Mouse (Mus musculus) MEL (cell line): ENCODE results near the gene Macrod2. TPM values are rescaled to one million over a fixed set of nuclear protein-coding genes. Genes with fewer than 3 reads are reported as not detected.

Experiments
- DNase-seq: peaks from one replicate; pipeline ENCODE4 v3.0.0; 2011; ENCODE audit warnings: low read depth, low spot score
- H3K27ac ChIP-seq: 2 replicates; pipeline ENCODE4 v1.5.1; 2012; ENCODE audit warnings: low read depth, mild to moderate bottlenecking, control low read depth, low read length, moderate library complexity; ENCODE audit not compliant: control insufficient read depth
- H3K27me3 ChIP-seq, 2 experiments: fragments of 150-350 bp in 1 of 2; sonication (generic) in 1 of 2; 2 replicates each; pipeline ENCODE4 v1.6.1; 2012; ENCODE audit warnings: low read length in 2 of 2, mild to moderate bottlenecking in 2 of 2, improper control_type of control experiment in 1 of 2, moderate library complexity in 1 of 2; ENCODE audit not compliant: insufficient read depth in 2 of 2, control insufficient read depth in 1 of 2
- H3K36me3 ChIP-seq, 2 experiments: 2 replicates each; pipeline ENCODE4 v1.6.1; 2012 to 2014; ENCODE audit warnings: low read length in 2 of 2, improper control_type of control experiment in 1 of 2, inconsistent platforms in 1 of 2, mild to moderate bottlenecking in 1 of 2; ENCODE audit not compliant: insufficient read depth in 2 of 2, control insufficient read depth in 1 of 2
- H3K4me1 ChIP-seq, 2 experiments: fragments of 150-350 bp in 1 of 2; sonication (generic) in 1 of 2; 2 replicates each; pipeline ENCODE4 v1.6.1; 2012; ENCODE audit warnings: low read length in 2 of 2, improper control_type of control experiment in 1 of 2, mild to moderate bottlenecking in 1 of 2; ENCODE audit not compliant: insufficient read depth in 2 of 2, control insufficient read depth in 1 of 2
- H3K4me3 ChIP-seq, 2 experiments: fragments of 150-350 bp in 1 of 2; sonication (generic) in 1 of 2; 2 replicates each; pipeline ENCODE4 v1.5.1; 2012; ENCODE audit warnings: low read depth in 2 of 2, low read length in 2 of 2, mild to moderate bottlenecking in 2 of 2, moderate library complexity in 2 of 2, control low read depth in 1 of 2, improper control_type of control experiment in 1 of 2; ENCODE audit not compliant: control insufficient read depth in 1 of 2, insufficient read depth in 1 of 2
- H3K79me2 ChIP-seq: 2 replicates; pipeline ENCODE4 v1.6.1; 2012; ENCODE audit warnings: mild to moderate bottlenecking, low read length, moderate library complexity; ENCODE audit not compliant: control insufficient read depth, poor library complexity, insufficient read depth
- H3K9ac ChIP-seq: 2 replicates; pipeline ENCODE4 v1.6.1; 2012; ENCODE audit warnings: low read depth, mild to moderate bottlenecking, control low read depth, low read length, moderate library complexity; ENCODE audit not compliant: control insufficient read depth, poor library complexity, severe bottlenecking
- H3K9me3 ChIP-seq: fragments of 150-350 bp; sonication (generic); replicated peaks from 2 replicates; pipeline ENCODE4 v1.6.1; 2012; ENCODE audit warnings: mild to moderate bottlenecking, low read length, improper control_type of control experiment, moderate library complexity; ENCODE audit not compliant: insufficient read depth
- BHLHE40 ChIP-seq: IDR thresholded peaks from 2 replicates; pipeline ENCODE4 v1.6.1; 2012; ENCODE audit warnings: low read depth, mild to moderate bottlenecking, inconsistent platforms, low read length, improper control_type of control experiment, borderline replicate concordance
- CHD2 ChIP-seq: IDR thresholded peaks from 2 replicates; pipeline ENCODE4 v1.6.1; 2011; ENCODE audit warnings: low read length, improper control_type of control experiment
- CTCF ChIP-seq, 3 experiments: IDR thresholded peaks in 2 of 3; conservative IDR thresholded peaks in 1 of 3; 2 replicates each; pipeline ENCODE4 v1.5.1; 2011 to 2012; ENCODE audit warnings: low read length in 3 of 3, low read depth in 2 of 3, mild to moderate bottlenecking in 2 of 3, improper control_type of control experiment in 1 of 3, inconsistent platforms in 1 of 3, mixed read lengths in 1 of 3, moderate library complexity in 1 of 3; ENCODE audit not compliant: control insufficient read depth in 1 of 3, insufficient read depth in 1 of 3, poor library complexity in 1 of 3, severe bottlenecking in 1 of 3
- ELF1 ChIP-seq: IDR thresholded peaks from 2 replicates; pipeline ENCODE4 v1.6.1; 2014; ENCODE audit warnings: low read depth, mild to moderate bottlenecking, inconsistent platforms, low read length, improper control_type of control experiment, moderate library complexity
- ETS1 ChIP-seq: IDR thresholded peaks from 2 replicates; pipeline ENCODE4 v1.6.1; 2012; ENCODE audit warnings: low read depth, mild to moderate bottlenecking, inconsistent platforms, low read length, improper control_type of control experiment, moderate library complexity
- MAX ChIP-seq: IDR thresholded peaks from 2 replicates; pipeline ENCODE4 v1.6.1; 2011; ENCODE audit warnings: low read length, improper control_type of control experiment
- MYC ChIP-seq: IDR thresholded peaks from 2 replicates; pipeline ENCODE4 v1.6.1; 2011; ENCODE audit warnings: low read depth, mild to moderate bottlenecking, low read length, improper control_type of control experiment, moderate library complexity
- NELFE ChIP-seq: IDR thresholded peaks from 2 replicates; pipeline ENCODE4 v1.6.1; 2011; ENCODE audit warnings: low read depth, low read length, improper control_type of control experiment
- POLR2A ChIP-seq, 2 experiments: IDR thresholded peaks; 2 replicates each; pipeline ENCODE4 v1.6.1; 2011 to 2012; ENCODE audit warnings: low read length in 2 of 2, mild to moderate bottlenecking in 2 of 2, control low read depth in 1 of 2, improper control_type of control experiment in 1 of 2, low read depth in 1 of 2, moderate library complexity in 1 of 2; ENCODE audit not compliant: control insufficient read depth in 1 of 2, insufficient read depth in 1 of 2, poor library complexity in 1 of 2
- RAD21 ChIP-seq: IDR thresholded peaks from 2 replicates; pipeline ENCODE4 v1.6.1; 2011; ENCODE audit warnings: mild to moderate bottlenecking, low read depth, low read length, improper control_type of control experiment
- SIN3A ChIP-seq: IDR thresholded peaks from 2 replicates; pipeline ENCODE4 v1.6.1; 2012; ENCODE audit warnings: low read length, improper control_type of control experiment, inconsistent platforms
- SMC3 ChIP-seq: IDR thresholded peaks from 2 replicates; pipeline ENCODE4 v1.6.1; 2011; ENCODE audit warnings: low read depth, low read length, improper control_type of control experiment
- TAL1 ChIP-seq: IDR thresholded peaks from 2 replicates; pipeline ENCODE4 v1.6.1; 2012; ENCODE audit warnings: mild to moderate bottlenecking, inconsistent platforms, low read length, moderate library complexity, mixed read lengths
- UBTF ChIP-seq: IDR thresholded peaks from 2 replicates; pipeline ENCODE4 v1.6.1; 2012; ENCODE audit warnings: low read depth, mild to moderate bottlenecking, inconsistent platforms, low read length, improper control_type of control experiment, moderate library complexity, borderline replicate concordance; ENCODE audit not compliant: insufficient read depth
- USF1 ChIP-seq: IDR thresholded peaks from 2 replicates; pipeline ENCODE4 v1.6.1; 2014; ENCODE audit warnings: low read depth, mild to moderate bottlenecking, inconsistent platforms, low read length, improper control_type of control experiment, moderate library complexity
- ZC3H11A ChIP-seq: IDR thresholded peaks from 2 replicates; pipeline ENCODE4 v1.6.1; 2012; ENCODE audit warnings: low read depth, mild to moderate bottlenecking, inconsistent platforms, low read length, improper control_type of control experiment
- ZNF384 ChIP-seq: IDR thresholded peaks from 2 replicates; pipeline ENCODE4 v1.6.1; 2012; ENCODE audit warnings: low read depth, mild to moderate bottlenecking, inconsistent platforms, low read length, improper control_type of control experiment
- polyA plus RNA-seq, 2 experiments: library from polyadenylated mRNA; stranded (reverse) in 1 of 2; unstranded in 1 of 2; fragments of >175 nt in 1 of 2; fragments of >200 nt in 1 of 2; gene quantifications; 2 replicates each; pipeline versions ENCODE4 v1.2.1 to v1.2.4; 2012; ENCODE audit warnings: low replicate concordance in 2 of 2, low read depth in 1 of 2; ENCODE audit not compliant: insufficient read length in 2 of 2, insufficient read depth in 1 of 2, missing spikeins in 1 of 2
- total RNA-seq: library from RNA; depleted of rRNA; stranded (reverse); fragments of 300-350 nt; gene quantifications from 2 replicates; pipeline ENCODE4 v1.2.3, GENCODE M21; 2012

Macrod2 gene
- total and polyA plus RNA-seq, 3 experiments, result not detected

- Histone ChIP-seq H3K27me3 (no peaks in the 10 kb centered on the region), H3K36me3 (no peaks in the 10 kb centered on the region), H3K27ac (no peak overlapping the region), H3K4me3 (no peak overlapping the region), H3K4me1 (no peaks in the 10 kb centered on the region), H3K79me2 (no peaks in the 10 kb centered on the region), H3K9me3 (no peaks in the 10 kb centered on the region), H3K9ac (no peak overlapping the region)
- DNase-seq, result no peak
- TF ChIP-seq CTCF (IDR thresholded peaks at IDR 0.05 in 2 of 3, conservative IDR thresholded peaks at IDR 0.05 in 1 of 3; ENCODE audit: control insufficient read depth in 1 of 3, insufficient read depth in 1 of 3, low read depth in 2 of 3, low read length in 3 of 3, poor library complexity in 1 of 3, severe bottlenecking in 1 of 3) (no peak), TAL1 (no peak), BHLHE40 (no peak), RAD21 (no peak), ZNF384 (no peak), MAX (no peak), POLR2A (IDR thresholded peaks at IDR 0.05; ENCODE audit: control insufficient read depth in 1 of 2, insufficient read depth in 1 of 2, low read depth in 1 of 2, low read length in 2 of 2, poor library complexity in 1 of 2) (no peak), UBTF (no peak), NELFE (no peak), MYC (no peak)
Observed at GRCm38 (mm10) chr2:140395744-140396231, 679 bp downstream of the Macrod2 start.

- H3K36me3 ChIP-seq, result no peaks in the 10 kb centered on the region
- TF ChIP-seq ETS1 (no peak), ELF1 (no peak), POLR2A (IDR thresholded peaks at IDR 0.05; ENCODE audit: control insufficient read depth in 1 of 2, insufficient read depth in 1 of 2, low read depth in 1 of 2, low read length in 2 of 2, poor library complexity in 1 of 2) (no peak)
- TF ChIP-seq, all 39 proteins: peak for 0
- Histone ChIP-seq H3K79me2 (no peaks in the 10 kb centered on the region), H3K27me3 (no peaks in the 10 kb centered on the region), H3K27ac (no peak overlapping the region), H3K9me3 (no peaks in the 10 kb centered on the region), H3K9ac (no peak overlapping the region), H3K4me1 (no peaks in the 10 kb centered on the region), H3K4me3 (no peak overlapping the region)
- no peak for DNase-seq
Observed at GRCm38 (mm10) chr2:140425844-140426243, 30.7 kb downstream of the Macrod2 start.

GRCm38 (mm10) chr2:140427283-140427682 lies 32.2 kb downstream of the Macrod2 start:
- DNase-seq, result peak; percentile 59
- no peaks in the 10 kb centered on the region for H3K9me3 ChIP-seq
- H3K79me2 ChIP-seq, result no peaks in the 10 kb centered on the region
- H3K27ac ChIP-seq, result no peak overlapping the region
- no peak overlapping the region for H3K9ac ChIP-seq
- no peaks in the 10 kb centered on the region for H3K36me3 ChIP-seq
- no peaks in the 10 kb centered on the region for H3K4me1 ChIP-seq
- no peaks in the 10 kb centered on the region for H3K27me3 ChIP-seq
- no peak overlapping the region for H3K4me3 ChIP-seq
- TF ChIP-seq CHD2 (no peak), CTCF (IDR thresholded peaks at IDR 0.05 in 2 of 3, conservative IDR thresholded peaks at IDR 0.05 in 1 of 3; ENCODE audit: control insufficient read depth in 1 of 3, insufficient read depth in 1 of 3, low read depth in 2 of 3, low read length in 3 of 3, poor library complexity in 1 of 3, severe bottlenecking in 1 of 3) (peak; percentile 1 to 78 (median 31); a peak in 3 of 6 replicates), RAD21 (peak; percentile 79), SIN3A (no peak), ZC3H11A (peak; percentile 55), USF1 (no peak), SMC3 (peak; percentile 66)
